Mouse (Mus musculus) layer of hippocampus, adult 9-11 months (tissue): ENCODE data around the gene Mak.
A peak's percentile ranks its signal among the peaks of the same experiment; 100 is the strongest.
"Not testable (repeated sequence)": the region's sequence is repeated elsewhere in the genome, so short reads cannot be mapped to it uniquely, and the experiment has no call there.

Source experiments
- DNase-seq: peaks from one replicate; pipeline ENCODE4 v3.0.0; 2022

Gene Mak

GRCm38 (mm10) chr13:41067618-41068017 is 11.9 kb downstream of the Mak start:
- no peak for DNase-seq

GRCm38 (mm10) chr13:41051965-41052364 is 27.5 kb downstream of the Mak start:
- no peak for DNase-seq

GRCm38 (mm10) chr13:41047280-41047679 is 32.2 kb downstream of the Mak start:
- DNase-seq, result no peak

DNA sequence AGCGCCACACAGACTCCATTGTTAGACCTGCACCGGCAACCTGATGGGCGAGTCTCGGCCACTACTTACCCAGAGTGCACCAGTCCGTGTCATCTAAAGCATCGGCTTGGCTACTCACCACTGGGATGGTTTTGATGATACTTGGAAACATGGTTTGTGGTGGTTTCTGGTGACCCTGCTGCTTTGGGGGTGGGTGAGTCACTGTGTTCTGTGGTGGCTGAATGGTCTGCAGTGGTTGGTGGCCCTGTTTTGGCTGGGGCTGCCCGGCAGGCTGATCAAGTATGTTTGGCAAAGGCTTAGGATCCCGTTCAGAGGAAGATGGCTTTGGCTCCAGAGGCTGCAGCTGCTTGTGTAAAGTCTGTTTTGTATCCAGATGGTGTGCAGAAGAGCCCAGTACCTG is 33.6 kb downstream of the Mak start:
- DNase-seq, result no peak

GRCm38 (mm10) chr13:41042511-41042910 is 37.0 kb downstream of the Mak start:
- DNase-seq, result no peak

- DNase-seq, result no peak
Observed at GRCm38 (mm10) chr13:41030098-41030497, 49.4 kb downstream of the Mak start.

- DNase-seq, result no peak
Observed at GRCm38 (mm10) chr13:41022099-41022498, 57.4 kb downstream of the Mak start.

DNA sequence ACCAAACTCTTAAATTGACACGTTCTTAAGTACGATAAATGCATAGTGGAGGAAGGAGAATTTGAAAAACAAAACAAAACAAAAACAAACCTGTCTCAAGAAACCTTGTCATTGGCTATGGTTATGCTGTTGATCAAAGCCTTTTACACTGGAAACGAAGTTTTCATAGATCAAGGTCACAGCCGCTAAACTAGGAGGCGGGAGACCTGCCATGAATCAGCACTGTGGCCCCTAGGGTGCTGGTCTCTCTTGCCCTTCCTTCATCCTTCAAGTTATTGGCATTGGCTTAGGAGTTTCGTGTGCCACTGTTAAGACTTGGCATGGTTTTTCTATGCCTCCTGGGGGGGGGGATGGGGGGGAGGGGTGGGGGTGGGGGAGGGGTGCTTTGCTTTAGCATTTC is 57.9 kb downstream of the Mak start:
- no peak for DNase-seq

GRCm38 (mm10) chr13:41020494-41020893 is 59.0 kb downstream of the Mak start:
- no peak for DNase-seq

DNA sequence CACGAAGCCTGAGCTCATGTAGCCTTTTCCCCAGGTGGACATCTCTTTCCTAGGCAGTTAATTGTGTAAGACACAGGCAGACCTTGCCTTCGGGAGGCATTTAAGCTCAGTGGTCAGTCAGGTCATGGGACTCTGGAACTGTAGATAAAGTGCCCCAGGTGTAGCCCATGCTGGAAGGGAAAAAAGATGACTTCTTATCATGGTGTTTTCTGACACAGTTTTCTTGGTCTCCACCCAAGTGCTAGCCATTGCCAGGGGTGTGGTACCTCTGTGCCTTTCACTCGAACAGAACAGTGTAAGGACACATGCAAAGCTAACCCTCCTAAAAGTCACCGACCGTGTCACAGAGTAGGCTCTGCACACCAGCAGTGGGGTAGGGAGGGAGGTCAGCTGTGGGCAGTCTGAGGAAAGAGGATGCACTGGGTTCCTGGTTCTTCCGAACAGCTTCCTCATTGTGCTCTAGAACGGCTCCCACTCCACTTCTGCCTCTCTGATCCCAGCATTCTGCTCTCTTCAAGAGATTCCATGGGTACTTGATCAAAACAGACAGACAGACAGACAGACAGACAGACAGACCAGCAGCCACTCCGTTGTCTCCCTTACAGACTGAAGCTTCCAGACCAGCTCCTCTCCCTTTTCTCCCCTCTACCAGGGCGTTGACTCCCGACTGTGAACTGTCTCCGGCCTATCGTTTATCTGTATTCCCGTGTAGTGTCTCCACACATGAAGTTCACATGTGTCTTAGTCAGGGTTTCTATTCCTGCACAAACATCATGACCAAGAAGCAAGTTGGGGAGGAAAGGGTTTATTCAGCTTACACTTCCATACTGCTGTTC is 60.5 kb downstream of the Mak start:
- no peak for DNase-seq

DNA sequence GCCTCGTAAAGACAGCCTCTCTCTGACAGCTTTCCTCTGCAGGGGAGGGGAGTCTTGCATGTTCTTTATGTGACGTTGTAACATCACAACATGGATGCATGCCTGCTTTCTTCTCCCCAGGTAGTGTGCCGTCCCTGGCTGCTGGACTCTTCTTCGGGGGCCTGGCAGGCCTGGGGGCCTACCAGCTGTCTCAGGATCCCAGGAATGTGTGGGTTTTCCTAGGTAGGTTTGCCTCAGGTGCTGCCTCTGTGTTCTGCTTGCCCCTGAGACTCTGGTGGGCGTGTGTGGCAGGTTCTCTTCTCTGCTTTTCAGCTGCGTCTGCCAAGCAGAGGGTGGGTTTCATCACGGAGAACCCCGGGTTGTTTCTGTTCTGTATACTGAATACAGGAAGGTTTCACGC is 61.3 kb downstream of the Mak start:
- no peak for DNase-seq

DNA sequence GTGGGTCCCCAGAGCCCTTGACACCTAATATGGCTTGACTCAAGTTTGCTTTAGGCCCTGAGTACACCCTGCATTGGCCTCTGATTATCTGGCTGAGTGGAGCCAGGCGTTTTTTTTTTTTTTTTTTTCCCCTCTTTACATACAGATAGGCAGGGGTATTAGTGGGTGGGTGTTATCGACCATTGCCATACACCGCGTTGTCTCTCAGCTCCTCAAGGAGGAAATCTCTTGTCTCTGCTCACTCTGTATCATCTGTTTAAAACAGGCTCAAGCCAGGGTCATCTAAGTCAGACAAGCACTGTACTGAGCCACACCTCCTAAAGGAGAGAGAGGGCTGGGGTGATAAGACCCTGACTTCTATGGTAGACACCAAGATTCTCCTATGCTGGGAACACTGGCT is 61.7 kb downstream of the Mak start:
- no peak for DNase-seq

DNA sequence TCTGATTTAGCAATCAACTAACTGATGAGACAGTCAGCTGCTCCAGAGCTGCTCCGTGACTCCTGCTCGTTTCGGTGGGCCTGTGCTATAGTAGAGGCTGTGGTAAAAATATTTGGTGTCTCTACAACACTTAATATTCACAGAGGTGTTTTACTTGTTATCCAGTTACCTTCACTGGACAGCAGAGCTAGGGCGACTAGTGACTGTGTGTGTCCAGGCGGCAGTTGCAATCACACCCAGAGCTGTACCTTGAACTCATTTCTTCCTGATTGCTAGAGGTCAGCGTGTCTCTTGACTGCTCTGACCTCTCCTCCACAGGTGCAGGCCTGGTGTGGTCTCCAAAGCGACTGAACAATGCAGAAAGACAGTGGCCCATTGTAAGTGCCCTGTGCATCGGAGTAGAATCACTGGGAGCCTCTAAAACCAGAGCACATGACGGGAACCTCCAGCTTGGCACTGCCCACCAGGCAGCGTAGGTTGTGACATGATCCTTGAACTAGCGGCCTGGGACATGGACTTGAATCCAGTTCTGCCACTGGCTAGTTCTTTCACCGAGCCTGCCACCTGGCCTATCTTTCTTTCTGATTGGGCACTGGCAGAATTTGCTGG is 62.6 kb downstream of the Mak start:
- no peak for DNase-seq

DNA sequence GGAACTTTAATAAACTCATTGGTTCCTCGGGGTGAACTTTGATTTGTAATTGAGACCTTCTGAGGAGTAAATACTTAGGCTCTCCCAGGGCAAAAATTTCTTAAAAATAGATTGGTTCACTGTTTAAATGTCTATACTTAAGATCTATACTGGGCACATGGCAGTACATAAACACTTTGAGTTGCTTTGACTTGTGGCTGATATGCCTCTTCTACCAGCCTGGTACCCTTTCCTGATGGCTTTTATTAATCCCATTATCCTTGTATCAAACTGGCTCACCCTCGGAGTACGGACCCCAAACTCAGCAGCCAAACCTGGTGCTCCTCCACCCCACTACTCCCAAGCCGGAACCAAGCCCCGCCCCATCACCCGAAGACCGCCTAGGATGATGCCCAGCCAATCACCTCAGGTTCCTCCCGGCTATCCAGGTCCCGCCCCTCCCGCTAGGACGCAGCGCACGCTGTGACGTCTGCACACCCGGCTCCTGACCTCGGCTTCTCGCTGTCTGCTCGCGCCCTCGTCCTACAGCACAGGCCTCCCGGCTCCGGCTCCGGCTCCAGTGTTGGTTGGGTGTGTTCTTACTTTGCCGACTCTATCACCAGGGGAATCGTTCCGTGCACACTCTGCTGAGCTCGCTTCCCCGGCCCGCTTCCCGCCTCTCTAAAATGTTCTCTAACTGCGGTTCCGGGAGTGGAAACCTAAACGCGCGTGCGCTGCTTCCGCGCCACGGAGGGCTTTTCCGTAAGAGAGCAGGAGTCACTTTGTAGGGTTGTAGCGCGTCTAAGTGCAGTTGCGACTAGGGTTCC is 63.5 kb downstream of the Mak start, which contains the start of gene Tmem14c:
Gene Tmem14c, plus strand, starts transcription at position 464 of the 806 bp plus-strand sequence.
- DNase-seq, result peak; percentile 93

DNA sequence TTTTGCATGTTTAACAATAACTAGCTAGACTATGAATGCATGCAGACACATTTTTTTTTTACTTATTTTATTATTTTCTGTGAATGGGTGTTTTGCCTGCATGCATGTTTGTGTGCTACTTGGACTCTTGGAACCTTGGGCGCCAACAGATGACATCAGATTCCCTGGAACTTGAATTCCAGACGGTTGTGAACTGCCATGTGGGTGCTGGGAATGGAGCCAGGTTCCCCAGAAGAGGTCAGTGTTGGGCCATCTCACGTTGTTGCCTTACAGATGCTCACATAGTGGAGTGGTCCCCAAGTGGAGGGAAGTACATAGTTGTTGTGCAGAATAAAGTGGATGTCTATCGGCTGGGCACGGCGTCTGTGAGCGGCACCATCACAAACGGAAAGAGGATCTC is 70.6 kb downstream of the Mak start:
- DNase-seq, result no peak

DNA sequence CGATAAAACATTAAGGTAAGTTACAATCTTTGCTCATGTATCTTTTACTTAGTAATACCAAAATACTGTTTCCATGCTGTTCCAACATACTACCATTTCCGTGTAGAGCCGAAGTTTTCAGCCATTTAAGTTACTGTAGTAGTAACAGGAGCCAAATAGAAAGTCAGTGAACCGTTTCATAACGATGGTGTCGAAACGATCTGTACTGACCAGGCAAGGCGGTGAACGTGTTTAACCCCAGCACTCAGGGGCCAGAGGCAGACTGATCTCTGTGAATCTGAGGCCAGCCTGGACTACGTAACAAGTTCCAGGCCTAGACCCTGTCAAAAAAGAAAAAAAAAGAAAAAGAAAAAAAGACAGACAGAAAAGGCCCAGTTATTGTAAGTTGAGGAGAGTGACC is 71.2 kb downstream of the Mak start:
- no peak for DNase-seq

GRCm38 (mm10) chr13:41006244-41006643 is 73.3 kb downstream of the Mak start:
- DNase-seq, result no peak

DNA sequence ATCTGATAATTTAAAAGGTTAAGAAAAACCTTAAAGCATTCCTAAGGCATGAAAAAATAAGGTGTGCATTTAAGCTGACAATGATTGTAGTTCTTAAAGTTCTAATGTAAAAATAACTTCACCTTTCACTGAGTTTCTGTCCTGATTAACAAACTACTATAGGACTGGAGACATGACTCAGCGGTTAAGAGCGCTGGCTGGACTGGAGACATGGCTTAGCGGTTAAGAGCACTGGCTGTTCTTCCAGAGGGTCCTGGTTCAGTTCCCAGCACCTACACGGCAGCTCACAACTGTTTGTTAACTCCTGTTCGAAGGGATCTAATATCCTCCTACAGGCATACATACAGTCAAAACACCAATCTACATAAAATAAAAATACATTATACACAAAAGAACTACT is 77.5 kb downstream of the Mak start:
- no peak for DNase-seq

GRCm38 (mm10) chr13:41000926-41001639 is 78.4 kb downstream of the Mak start, which contains the start of gene Pak1ip1:
Pak1ip1 (plus strand) TSS chr13:41001023.
- DNase-seq, result peak; percentile 92

DNA sequence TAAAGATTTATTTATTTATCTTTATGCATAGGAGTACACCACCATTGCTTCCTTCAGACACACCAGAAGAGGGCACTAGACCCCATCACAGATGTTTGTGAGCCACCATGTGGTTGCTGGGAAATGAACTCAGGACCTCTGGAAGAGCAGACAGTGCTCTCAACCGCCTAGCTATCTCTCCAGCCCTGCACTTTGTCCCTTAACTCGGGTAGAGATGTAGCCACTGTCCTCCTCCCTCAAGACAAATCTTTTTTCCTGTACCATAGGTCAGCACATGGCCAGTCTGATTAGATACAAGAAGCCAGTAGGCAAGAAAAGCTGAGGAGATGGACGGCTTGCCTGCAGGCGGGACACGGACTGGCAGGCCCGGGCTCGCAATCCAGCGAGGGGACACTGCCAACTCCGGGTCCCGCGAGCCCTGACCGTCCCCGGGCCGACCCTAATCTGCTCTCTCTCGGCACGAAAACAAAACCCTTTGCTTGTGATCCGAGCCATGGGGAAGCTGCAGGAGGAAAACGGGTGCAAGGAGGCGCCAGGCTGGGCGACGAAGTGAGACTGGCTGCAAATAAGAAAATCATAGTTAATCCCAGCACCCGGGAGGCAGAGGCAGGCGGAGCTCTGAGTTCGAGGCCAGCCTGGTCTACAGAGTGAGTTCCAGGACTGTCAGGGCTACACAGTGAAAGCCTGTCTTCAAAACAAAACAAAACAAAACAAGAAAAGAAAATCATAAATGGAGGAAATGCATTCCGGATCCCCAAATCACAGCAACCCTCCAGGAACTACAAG is 79.2 kb downstream of the Mak start:
- DNase-seq, result peak; percentile 18

DNA sequence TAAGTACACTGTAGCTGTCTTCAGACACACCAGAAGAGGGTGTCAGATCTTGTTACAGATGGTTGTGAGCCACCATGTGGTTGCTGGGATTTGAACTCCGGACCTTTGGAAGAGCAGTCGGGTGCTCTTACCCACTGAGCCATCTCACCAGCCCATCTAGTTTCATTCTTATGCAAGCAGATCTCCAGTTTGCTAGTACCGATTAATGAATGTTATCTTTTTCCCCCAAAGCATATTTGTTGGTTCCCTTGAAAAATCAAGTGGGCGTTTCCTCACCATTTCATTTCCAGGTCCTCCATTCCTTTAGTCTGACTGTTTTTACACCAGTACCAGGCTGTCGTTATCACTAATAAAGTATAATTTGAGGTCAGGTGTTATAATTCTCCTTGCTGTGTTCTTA is 81.0 kb downstream of the Mak start:
- DNase-seq, result not testable (repeated sequence)
